8 mouse cellular contexts compared by ENCODE assay signal in genomic region chr17:56290388-56291170, GRCm38 (mm10). TPM values are rescaled to one million over a fixed set of nuclear protein-coding genes. Genes with fewer than 3 reads are reported as not detected.
A peak's percentile ranks its signal among the peaks of the same experiment; 100 is the strongest.
DNase-seq lines count a peak whose midpoint lies in the region; ATAC-seq and TF ChIP-seq lines count a peak whose summit lies in the region.

No protein-coding gene starts in this region.

- peak; percentile 98 for DNase-seq in 416B (ENCODE audit: low read depth)
- DNase-seq in heart, embryonic 10.5 days (ENCODE audit: low spot score), result peak; percentile 98
- DNase-seq in kidney, adult 9 months, result peak; percentile 99
- DNase-seq in neural tube, embryonic 10.5 days (ENCODE audit: extremely low spot score, low spot score), result peak; percentile 92
- peak; percentile 95 for DNase-seq in thymus, adult 2 months

- ATAC-seq in activated CD4-positive, CD25-positive, alpha-beta regulatory T cell, adult 4 months, result peak; percentile 63
- peak; percentile 91 for ATAC-seq in embryonic facial prominence, embryonic 13.5 days (ENCODE audit: insufficient number of reproducible peaks, insufficient read depth, low FRiP score, low TSS enrichment, low read depth)
- ATAC-seq in liver, embryonic 15.5 days (ENCODE audit: insufficient read depth), result peak; percentile 77

- H3K4me3 ChIP-seq in embryonic facial prominence, embryonic 13.5 days, result peak overlapping the region; percentile 59
- peak overlapping the region; percentile 68 for H3K4me3 ChIP-seq in heart, embryonic 10.5 days
- peak overlapping the region; percentile 60 for H3K4me3 ChIP-seq in liver, embryonic 15.5 days (replicated peaks)
- H3K4me3 ChIP-seq in thymus, adult 2 months (ENCODE audit: control insufficient read depth, insufficient read depth, low read length), result peak overlapping the region; percentile 67

- peaks cover 40% of the 10 kb centered on the region for H3K4me1 ChIP-seq in embryonic facial prominence, embryonic 13.5 days
- peaks cover 49% of the 10 kb centered on the region for H3K4me1 ChIP-seq in heart, embryonic 10.5 days
- H3K4me1 ChIP-seq in liver, embryonic 15.5 days (replicated peaks), result peaks cover 68% of the 10 kb centered on the region
- peaks cover 57% of the 10 kb centered on the region for H3K4me1 ChIP-seq in thymus, adult 2 months (replicated peaks; ENCODE audit: control insufficient read depth, insufficient read depth, low read length)

- H3K27ac ChIP-seq in embryonic facial prominence, embryonic 13.5 days, result peak overlapping the region; percentile 96
- H3K27ac ChIP-seq in heart, embryonic 10.5 days, result peak overlapping the region; percentile 88
- peak overlapping the region; percentile 88 for H3K27ac ChIP-seq in liver, embryonic 15.5 days (replicated peaks)
- H3K27ac ChIP-seq in thymus, adult 2 months (ENCODE audit: control insufficient read depth, insufficient read depth, low read length), result peak overlapping the region; percentile 78

- peaks cover 16% of the 10 kb centered on the region for H3K36me3 ChIP-seq in embryonic facial prominence, embryonic 13.5 days
- peaks cover 13% of the 10 kb centered on the region for H3K36me3 ChIP-seq in heart, embryonic 10.5 days
- H3K36me3 ChIP-seq in liver, embryonic 15.5 days (replicated peaks), result peaks cover 8% of the 10 kb centered on the region
- peaks cover 5% of the 10 kb centered on the region; the same call in 1 of the 2 replicates for H3K36me3 ChIP-seq in thymus, adult 2 months (ENCODE audit: control insufficient read depth, insufficient read depth, low read length)

- 2% methylated on average over 17 of the region's 17 CpGs for WGBS in embryonic facial prominence, embryonic 13.5 days
- WGBS in heart, embryonic 10.5 days, result 3% methylated on average over 17 of the region's 17 CpGs
- WGBS in liver, embryonic 15.5 days (ENCODE audit: insufficient replicate concordance), result 3% methylated on average over 16 of the region's 17 CpGs
- 15% methylated on average over 17 of the region's 17 CpGs for WGBS in thymus, adult 2 months

- peak overlapping the region; percentile 82 for H3K4me2 ChIP-seq in embryonic facial prominence, embryonic 13.5 days
- H3K4me2 ChIP-seq in liver, embryonic 15.5 days, result peak overlapping the region; percentile 88

- H3K9ac ChIP-seq in embryonic facial prominence, embryonic 13.5 days, result peak overlapping the region; percentile 80
- peak overlapping the region; percentile 53 for H3K9ac ChIP-seq in liver, embryonic 15.5 days

- no peaks in the 10 kb centered on the region for H3K27me3 ChIP-seq in embryonic facial prominence, embryonic 13.5 days
- no peaks in the 10 kb centered on the region for H3K27me3 ChIP-seq in heart, embryonic 10.5 days (ENCODE audit: insufficient read depth, poor library complexity, severe bottlenecking)
- no peaks in the 10 kb centered on the region for H3K27me3 ChIP-seq in liver, embryonic 15.5 days
- no peaks in the 10 kb centered on the region for H3K27me3 ChIP-seq in thymus, adult 2 months (ENCODE audit: control insufficient read depth, insufficient read depth, low read length)

- TF ChIP-seq POLR2A in thymus, adult 2 months (IDR thresholded peaks at IDR 0.05; ENCODE audit: control insufficient read depth, extremely low read depth, insufficient read depth, low read length, poor library complexity), result 0 out of 2 replicates have a peak, but pooled peaks have one; percentile 45

- no peaks in the 10 kb centered on the region for H3K9me3 ChIP-seq in embryonic facial prominence, embryonic 13.5 days
- H3K9me3 ChIP-seq in heart, embryonic 10.5 days, result no peaks in the 10 kb centered on the region
- H3K9me3 ChIP-seq in liver, embryonic 15.5 days (replicated peaks), result no peaks in the 10 kb centered on the region

- no peak for TF ChIP-seq CTCF in thymus, adult 2 months (IDR thresholded peaks at IDR 0.05; ENCODE audit: borderline replicate concordance, control insufficient read depth, extremely low read depth, insufficient read depth, low read length, poor library complexity)

RNA-seq across cellular contexts. Expression of gene Plin3, which starts 2.1 kb away (rescaled TPM):
- 10 to 100 TPM; 22.5 to 40.9 TPM for polyA plus RNA-seq in activated CD4-positive, CD25-positive, alpha-beta regulatory T cell, adult 4 months (2017; shearing (Covaris generic))
- 65.8 and 83.2 TPM in 2 replicates for polyA plus RNA-seq in embryonic facial prominence, embryonic 13.5 days (2015; fragmentation: Nextera tagmentation; extraction: Ambion mirVana)
- polyA plus RNA-seq in heart, embryonic 10.5 days (2016; fragmentation: Nextera tagmentation; extraction: Ambion mirVana), result 81.7 and 93.2 TPM in 2 replicates
- 33.3 and 36.0 TPM in 2 replicates for polyA plus RNA-seq in liver, embryonic 15.5 days (2015; fragmentation: Nextera tagmentation; extraction: Ambion mirVana)
- polyA plus RNA-seq in thymus, adult 2 months (2012; rRNA removed), result 29.3 and 33.0 TPM in 2 replicates

RNA-seq across cellular contexts. Expression of gene Arrdc5, which starts 9.5 kb away (rescaled TPM):
- polyA plus RNA-seq in activated CD4-positive, CD25-positive, alpha-beta regulatory T cell, adult 4 months (2017; shearing (Covaris generic)), result not detected
- polyA plus RNA-seq in embryonic facial prominence, embryonic 13.5 days (2015; fragmentation: Nextera tagmentation; extraction: Ambion mirVana), result not detected in 2 replicates
- polyA plus RNA-seq in heart, embryonic 10.5 days (2016; fragmentation: Nextera tagmentation; extraction: Ambion mirVana), result not detected in 2 replicates
- not detected in 2 replicates for polyA plus RNA-seq in liver, embryonic 15.5 days (2015; fragmentation: Nextera tagmentation; extraction: Ambion mirVana)
- not detected in 2 replicates for polyA plus RNA-seq in thymus, adult 2 months (2012; rRNA removed)

RNA-seq across cellular contexts. Expression of gene Uhrf1, which starts 12.5 kb away (rescaled TPM):
- polyA plus RNA-seq in activated CD4-positive, CD25-positive, alpha-beta regulatory T cell, adult 4 months (2017; shearing (Covaris generic)), result 10 to 100 TPM; 19.4 to 33.7 TPM
- polyA plus RNA-seq in embryonic facial prominence, embryonic 13.5 days (2015; fragmentation: Nextera tagmentation; extraction: Ambion mirVana), result 135 and 143 TPM in 2 replicates
- 136 and 163 TPM in 2 replicates for polyA plus RNA-seq in heart, embryonic 10.5 days (2016; fragmentation: Nextera tagmentation; extraction: Ambion mirVana)
- 96.8 and 109 TPM in 2 replicates for polyA plus RNA-seq in liver, embryonic 15.5 days (2015; fragmentation: Nextera tagmentation; extraction: Ambion mirVana)
- 154 and 258 TPM in 2 replicates for polyA plus RNA-seq in thymus, adult 2 months (2012; rRNA removed)

RNA-seq across cellular contexts. Expression of gene Ticam1, which starts 14.0 kb away (rescaled TPM):
- polyA plus RNA-seq in activated CD4-positive, CD25-positive, alpha-beta regulatory T cell, adult 4 months (2017; shearing (Covaris generic)), result 10 to 100 TPM in 1 of 2 experiments, 1 to 10 TPM in 1; 6.4 to 11.3 TPM
- polyA plus RNA-seq in embryonic facial prominence, embryonic 13.5 days (2015; fragmentation: Nextera tagmentation; extraction: Ambion mirVana), result 4.1 and 4.3 TPM in 2 replicates
- 6.8 and 9.5 TPM in 2 replicates for polyA plus RNA-seq in heart, embryonic 10.5 days (2016; fragmentation: Nextera tagmentation; extraction: Ambion mirVana)
- polyA plus RNA-seq in liver, embryonic 15.5 days (2015; fragmentation: Nextera tagmentation; extraction: Ambion mirVana), result 3.2 and 3.7 TPM in 2 replicates
- 21.6 and 23.1 TPM in 2 replicates for polyA plus RNA-seq in thymus, adult 2 months (2012; rRNA removed)

RNA-seq across cellular contexts. Expression of gene Fem1a, which starts 34.0 kb away (rescaled TPM):
- 1 to 10 TPM; 4.5 to 5.8 TPM for polyA plus RNA-seq in activated CD4-positive, CD25-positive, alpha-beta regulatory T cell, adult 4 months (2017; shearing (Covaris generic))
- 13.5 and 14.1 TPM in 2 replicates for polyA plus RNA-seq in embryonic facial prominence, embryonic 13.5 days (2015; fragmentation: Nextera tagmentation; extraction: Ambion mirVana)
- polyA plus RNA-seq in heart, embryonic 10.5 days (2016; fragmentation: Nextera tagmentation; extraction: Ambion mirVana), result 15.0 and 20.3 TPM in 2 replicates
- polyA plus RNA-seq in liver, embryonic 15.5 days (2015; fragmentation: Nextera tagmentation; extraction: Ambion mirVana), result 5.7 and 6.4 TPM in 2 replicates
- 43.1 and 45.2 TPM in 2 replicates for polyA plus RNA-seq in thymus, adult 2 months (2012; rRNA removed)

Comparison
In these comparisons a context has a peak if more than half of its experiments do, and no peak if none do; other contexts are left out.
1. Peak in every context shown above with its lines: DNase-seq, ATAC-seq, H3K4me3 ChIP-seq and H3K27ac ChIP-seq.